Mouse (Mus musculus): ENCODE data around the gene Atp7b.

Atp7b gene

DNA sequence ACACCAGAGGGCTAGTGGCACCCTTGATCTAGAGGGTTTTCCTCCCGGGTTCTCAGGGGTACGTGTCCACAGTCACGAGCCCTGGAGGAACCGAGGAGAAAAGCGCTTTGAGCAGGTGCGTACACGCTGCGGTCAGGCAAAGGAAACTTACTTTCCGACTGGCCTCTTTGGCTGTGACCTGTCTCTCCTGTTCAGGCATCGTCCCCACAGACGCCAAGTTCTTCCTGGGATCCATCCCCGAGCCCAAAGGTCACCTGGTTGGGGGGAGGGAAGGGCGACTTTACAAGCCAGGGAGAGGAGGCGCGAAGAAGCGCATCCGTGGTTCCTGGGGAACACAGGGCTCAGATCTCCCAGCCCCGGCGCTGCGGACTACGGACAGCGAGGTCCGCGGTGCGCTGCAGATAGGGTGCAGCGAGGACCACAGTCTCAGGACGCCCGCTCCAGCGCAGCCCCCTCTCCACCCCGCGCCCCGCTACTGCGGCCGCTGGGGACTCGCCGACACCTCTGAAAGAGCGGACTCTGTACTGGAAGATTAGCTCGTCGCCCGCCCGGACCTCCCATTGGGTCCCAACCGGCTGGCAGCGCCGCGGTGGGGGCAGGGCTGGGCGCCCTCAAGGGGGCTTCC lies at the start of gene Atp7b:
Gene Atp7b (minus strand): TSS at position 485 of the 625 bp plus-strand sequence.
- no peak for DNase-seq (ENCODE audit: low spot score in 2 of 2)

DNA sequence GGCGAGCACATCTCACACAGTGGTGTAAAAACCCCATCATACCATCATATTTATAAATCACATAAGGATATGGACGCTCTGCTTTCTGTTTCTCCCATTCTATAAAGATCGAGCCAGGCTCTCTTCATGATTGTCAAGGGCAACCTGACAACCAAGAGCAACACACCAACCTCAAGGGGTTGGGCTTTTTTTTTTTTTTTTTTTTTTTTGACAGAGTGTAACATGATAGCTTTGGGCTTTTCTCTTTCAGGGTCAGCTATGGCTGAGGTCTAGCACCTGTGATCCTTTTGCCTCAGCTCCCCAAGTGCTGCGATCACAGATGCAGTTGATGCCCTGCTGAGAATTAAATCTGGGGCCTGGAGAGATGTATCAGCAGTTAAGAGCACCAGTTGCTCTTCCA lies 46.9 kb upstream of the Atp7b start:
- no peak for DNase-seq (ENCODE audit: low spot score in 2 of 2)

DNA sequence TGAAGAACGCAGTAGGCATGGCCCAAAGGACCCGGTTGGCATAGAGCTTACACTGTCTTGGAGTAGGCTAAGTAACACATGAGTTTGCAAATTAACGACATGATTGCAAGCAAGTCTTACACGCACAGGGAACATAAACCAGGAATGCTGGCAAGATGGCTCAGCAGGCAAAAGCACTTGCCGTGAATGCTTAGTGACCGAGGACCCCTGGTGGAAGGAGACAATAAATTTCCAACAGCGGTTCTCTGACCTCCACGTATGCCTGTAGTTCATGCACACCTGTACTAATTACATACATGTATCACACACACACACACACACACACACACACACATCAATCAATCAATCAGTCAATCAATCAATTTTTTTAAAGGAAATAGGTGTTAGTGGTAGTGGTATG lies 31.5 kb upstream of the Atp7b start:
- DNase-seq (ENCODE audit: low spot score in 2 of 2), result no peak

DNA sequence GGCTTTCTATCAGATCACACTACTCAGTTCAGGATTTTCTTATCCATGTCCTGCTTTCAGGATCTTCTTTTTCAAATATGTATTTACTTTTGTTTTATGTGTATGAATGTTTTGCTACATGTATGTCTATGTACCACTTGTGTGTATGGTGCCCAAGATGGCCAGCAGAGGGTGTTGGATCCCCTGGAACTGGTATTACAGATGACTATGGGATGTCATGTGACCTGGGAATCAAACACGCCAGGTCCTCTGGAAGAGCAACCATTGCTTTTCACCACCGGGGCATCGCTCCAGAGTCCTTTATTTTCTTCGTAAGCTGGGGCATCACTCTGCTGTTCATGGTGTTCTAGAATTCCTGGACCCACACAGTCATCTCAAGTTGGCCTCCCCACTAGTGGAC lies 29.1 kb upstream of the Atp7b start:
- no peak for DNase-seq (ENCODE audit: low spot score in 2 of 2)

DNA sequence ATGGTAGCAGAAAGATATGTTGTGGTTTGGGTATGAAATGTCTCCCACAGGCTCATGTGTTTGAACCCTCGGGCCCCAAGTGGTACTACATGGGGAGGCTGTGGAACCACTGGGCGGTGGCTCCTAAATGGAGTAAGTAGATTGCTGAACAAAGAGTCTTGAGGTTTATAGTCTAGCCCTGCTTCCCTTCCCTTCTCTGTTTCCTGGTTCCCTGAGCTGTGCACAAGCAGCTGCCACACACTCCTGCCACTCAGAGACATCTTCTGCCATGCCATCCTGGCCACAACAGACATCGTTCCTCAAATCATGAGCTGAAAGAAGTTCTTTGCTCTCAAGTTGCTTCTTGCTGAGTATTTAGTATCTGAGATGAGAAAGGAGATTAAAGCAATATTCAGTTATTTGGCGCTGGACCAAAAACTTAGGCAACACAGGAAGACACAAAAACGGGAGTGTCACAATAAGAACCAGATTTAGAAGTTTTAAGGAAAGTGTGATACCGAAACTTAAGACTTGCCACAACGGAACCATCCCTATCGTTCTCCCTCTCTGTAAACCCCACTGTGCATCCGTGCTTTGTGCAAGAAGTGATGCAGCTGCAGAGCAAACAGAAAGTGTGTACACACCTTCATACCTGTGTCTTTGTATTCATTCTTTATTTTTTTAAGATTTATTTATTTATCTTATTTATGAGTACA lies 19.4 kb upstream of the Atp7b start:
- DNase-seq (ENCODE audit: low spot score in 2 of 2), result no peak

DNA sequence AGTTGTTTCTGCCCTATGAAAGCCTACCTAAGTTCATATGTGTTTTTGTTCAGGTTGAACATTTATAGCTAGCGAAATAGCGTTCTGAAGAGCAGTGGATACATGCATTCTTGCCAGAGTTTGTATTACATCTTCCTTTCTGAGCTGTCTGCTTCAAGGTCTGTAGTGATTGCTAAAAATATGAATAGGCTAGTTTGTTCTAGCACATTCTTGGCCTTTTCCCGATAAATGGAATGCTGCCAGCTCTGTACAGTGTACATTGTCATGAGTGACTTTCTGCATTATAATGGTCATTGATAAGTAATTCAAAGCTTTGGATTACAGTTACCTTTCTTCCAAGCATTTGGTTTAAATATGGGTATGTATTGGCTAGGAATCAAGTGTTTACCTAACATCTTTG lies 1.0 kb upstream of the Atp7b start:
- no peak for DNase-seq (ENCODE audit: low spot score in 2 of 2)

DNA sequence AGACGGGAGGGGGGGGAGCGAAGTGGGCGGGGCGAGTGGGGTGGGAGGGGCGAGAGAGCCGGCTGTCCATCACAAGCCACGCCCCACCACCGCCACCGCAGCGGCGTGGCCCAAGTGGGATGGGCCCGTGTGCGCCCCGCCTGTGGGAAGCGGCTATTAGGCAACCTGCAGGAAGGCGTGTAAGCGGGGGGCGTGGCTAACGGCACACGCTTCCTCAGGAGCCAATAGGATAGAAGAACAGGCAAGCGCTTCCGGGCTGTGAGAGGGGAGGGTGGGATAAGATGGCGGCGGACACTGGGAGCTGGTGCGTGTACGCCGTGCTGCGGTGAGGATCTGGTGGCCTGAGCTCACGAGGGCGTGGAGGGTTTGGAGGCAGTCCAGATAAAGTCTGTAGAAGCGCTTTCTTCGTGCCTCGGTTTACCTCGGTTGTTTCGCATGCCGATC lies 363 bp upstream of the Atp7b start, which contains the start of gene Alg11:
Gene Alg11 (plus strand): TSS at position 276 of the 444 bp plus-strand sequence.
- DNase-seq (ENCODE audit: low spot score in 2 of 2), result peak; percentile 78 to 94

DNA sequence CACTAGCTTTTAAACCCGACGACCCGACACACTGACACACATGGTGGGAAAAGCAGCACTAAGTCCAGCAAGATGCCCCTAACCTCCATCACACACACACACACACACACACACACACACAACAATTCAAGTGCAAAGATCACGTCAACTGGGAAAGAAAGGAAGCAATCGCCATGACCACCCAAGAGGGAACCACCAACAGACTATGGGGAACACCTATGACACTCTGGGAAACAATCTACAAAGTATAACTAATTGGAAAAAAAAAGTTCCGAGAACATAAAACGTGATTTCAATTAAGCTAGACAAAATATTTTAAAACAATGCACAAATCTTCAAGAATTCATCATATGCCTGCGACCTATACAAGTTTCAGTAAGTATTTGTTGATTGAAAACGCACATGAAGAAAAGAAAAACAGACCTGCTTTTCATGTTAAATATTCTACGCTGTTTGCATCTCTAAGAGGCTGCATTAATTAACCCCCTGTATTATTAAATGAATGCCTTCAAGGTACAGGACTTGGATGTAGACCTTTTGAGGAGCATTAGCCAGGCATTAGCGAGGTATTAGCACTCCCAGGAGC lies 859 bp downstream of the Atp7b start:
- no peak for DNase-seq (ENCODE audit: low spot score in 2 of 2)

DNA sequence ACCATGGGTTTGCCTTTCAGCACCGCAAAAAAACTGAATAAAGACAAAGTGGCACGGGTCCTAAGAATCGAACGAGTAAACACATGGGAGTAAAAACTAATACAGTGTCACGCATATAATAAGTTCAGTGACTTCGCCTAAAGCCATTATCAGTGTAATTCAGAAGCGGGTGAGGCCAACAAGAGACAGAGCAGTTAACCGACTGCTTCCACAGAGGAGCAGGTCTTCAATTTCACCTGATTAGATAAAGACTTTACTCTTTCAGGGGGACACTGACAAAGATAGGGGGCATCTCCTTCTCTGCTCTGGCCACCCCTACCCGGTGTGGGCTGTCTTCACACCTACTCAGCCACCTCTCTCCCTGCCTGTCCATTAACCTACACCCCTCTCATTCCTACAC lies 1.7 kb downstream of the Atp7b start:
- no peak for DNase-seq (ENCODE audit: low spot score in 2 of 2)

DNA sequence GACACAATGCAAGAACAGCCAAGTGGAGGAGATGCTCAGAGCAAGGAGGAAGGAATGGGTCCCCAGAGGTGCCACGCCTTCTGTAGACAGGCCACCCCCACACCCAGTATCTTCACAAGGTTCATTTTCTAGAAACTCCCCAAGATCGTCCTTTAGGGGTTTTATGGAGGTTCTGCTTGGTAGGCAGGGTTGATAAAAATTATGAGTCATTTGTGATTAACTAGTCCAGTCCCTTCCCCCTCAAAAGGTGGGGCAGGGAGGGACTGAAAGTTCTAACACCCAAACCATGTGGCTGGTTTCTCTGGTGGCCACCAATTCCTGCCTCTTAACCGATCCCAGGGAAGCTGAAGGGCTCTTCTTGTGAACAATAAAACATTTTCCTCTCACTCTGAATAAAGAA lies 3.3 kb downstream of the Atp7b start:
- DNase-seq (ENCODE audit: low spot score in 2 of 2), result no peak

DNA sequence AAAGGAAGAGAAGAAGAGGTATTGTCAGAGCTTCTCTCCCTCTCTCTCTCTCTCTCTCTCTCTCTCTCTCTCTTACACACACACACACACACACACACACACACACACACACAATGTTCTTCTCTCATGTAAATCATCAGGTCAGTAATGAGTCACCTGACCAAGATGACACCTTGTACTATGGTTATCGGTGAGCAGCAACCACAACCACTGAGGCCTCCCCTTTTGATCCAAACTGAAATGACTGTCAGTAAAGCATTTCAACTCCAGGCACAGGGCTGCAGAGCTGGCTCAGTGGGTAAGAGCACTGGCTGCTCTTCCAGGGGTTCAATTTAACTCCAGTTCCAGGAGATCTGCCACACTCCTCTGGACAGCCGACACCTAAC lies 4.6 kb downstream of the Atp7b start:
- DNase-seq (ENCODE audit: low spot score in 2 of 2), result no peak

DNA sequence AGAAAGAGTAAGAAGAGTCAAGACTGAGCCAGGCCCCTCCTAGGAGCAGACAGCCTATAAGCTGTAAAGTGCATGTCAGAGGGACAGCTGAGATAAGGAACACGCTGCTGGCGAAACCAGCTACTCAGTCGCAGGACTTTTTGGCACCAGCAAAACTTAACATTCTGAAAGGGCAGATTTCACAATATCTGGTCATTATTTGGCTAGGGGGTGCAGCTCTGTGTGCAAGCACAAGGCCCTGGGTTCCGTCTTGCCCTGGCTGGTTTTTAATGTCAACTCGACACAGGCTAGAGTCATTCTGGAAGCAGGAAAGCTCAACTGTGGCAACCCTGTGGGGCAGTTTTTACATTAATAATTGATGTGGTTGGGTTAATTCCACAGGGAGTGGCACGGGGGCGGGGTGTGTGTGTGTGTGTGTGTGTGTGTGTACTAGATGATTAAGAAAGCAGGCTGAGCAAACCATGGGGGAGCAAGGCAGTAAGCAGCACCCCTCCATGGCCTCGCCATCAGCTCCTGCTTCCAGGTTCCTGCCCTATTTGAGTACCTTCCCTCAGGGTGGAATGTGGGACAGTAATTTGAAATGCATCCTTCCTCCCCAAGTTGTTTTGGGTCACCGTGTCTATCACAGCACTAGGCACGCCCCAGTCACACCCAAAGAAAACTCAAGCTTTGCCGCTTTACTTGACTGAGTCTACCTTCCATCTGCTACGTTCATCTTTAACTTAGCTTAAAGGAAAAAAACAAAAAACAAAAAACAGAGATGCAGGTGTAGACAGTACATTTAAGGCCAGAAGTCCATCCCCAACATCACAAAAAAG lies 5.2 kb downstream of the Atp7b start:
- no peak for DNase-seq (ENCODE audit: low spot score in 2 of 2)

DNA sequence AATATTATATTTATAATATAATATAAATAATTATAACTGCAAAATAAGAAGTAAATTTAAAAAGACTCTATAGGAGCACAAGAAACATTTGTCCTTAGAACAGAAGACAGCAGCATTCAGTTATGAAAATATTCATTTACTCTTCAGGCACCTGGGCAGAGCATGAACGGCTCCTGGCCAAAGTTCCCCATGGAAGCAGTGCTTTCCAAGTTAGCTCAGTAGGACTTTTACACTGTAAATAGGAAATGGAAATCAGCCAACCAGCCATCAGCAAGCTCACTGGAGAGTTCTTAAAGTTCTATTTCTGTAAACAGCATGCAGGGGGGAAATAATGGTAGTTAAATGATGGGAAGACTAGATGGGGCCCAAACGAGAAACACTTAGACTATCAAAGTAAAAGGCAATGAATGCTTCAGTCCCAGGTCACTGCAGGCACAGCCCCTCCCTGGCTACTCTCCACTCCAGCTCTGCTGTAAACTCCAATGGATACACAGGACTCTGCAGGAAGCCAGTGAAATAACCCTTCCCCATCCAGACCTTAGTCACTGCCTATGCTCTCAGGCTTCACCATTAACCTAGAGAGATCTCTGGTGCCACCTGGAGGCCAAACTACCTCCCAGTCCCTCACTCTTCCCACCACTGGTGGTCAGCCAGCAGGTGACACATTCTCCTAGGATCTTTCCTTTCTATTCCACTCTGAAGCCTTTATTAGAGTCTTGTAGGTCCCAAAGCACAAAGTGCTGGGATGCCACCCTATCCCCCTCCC lies 12.2 kb downstream of the Atp7b start:
- peak in 1 of 2 experiments; percentile 41 for DNase-seq (ENCODE audit: low spot score in 2 of 2)

DNA sequence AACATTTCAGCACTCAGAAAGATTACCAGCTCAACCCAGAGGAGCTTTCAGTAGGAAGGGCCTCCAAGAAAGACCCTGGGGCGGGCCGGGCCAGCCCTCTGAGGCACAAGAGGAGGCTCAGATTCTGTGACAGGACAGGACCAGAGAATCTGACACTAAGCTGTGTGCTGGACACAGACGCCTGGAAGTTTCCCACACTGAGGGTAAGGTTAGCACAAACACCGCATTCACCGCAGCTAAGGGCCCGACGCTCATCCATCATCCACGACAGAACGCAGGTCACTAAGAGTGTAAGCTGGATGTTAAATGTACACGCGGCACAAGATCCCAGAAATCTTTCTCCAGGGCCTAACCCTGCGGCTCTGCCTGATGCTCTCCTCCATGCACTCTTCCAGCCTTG lies 16.4 kb downstream of the Atp7b start:
- no peak for DNase-seq (ENCODE audit: low spot score in 2 of 2)

DNA sequence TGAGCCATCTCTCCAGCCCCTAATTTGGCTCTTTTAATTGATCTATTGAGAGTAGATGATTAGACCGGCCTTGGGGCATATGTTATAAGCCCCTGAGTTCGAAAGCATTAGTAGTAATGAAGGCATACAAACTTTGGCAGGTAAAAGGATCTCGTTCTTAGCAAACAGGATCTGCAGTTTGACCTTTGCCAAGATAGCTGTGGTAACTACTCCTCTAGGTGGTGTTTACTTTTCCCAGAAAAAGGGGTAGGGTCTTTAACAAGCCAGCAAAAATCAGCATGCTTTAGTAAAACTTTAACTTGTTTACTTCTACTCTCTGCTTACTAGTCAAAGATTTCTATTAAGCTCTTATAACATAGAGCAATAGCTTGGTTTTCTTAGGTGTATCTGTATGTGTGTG lies 17.6 kb downstream of the Atp7b start:
- no peak for DNase-seq (ENCODE audit: low spot score in 2 of 2)

DNA sequence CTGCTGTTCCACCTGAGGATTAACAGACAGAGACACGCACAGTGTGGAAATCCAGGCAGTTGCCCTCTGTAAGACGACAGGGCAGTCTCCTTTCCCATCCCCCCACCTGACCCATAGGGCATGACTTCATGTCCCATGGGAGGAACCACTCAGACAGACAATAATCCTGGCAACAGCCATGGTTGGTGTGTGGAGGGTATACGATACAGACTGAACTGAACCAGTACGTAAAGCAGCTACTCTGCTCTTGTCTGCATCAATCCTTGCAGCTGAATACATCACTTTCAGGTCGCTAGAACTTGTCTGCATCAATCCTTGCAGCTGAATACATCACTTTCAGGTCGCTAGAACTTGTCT lies 20.0 kb downstream of the Atp7b start:
- DNase-seq (ENCODE audit: low spot score in 2 of 2), result no peak

DNA sequence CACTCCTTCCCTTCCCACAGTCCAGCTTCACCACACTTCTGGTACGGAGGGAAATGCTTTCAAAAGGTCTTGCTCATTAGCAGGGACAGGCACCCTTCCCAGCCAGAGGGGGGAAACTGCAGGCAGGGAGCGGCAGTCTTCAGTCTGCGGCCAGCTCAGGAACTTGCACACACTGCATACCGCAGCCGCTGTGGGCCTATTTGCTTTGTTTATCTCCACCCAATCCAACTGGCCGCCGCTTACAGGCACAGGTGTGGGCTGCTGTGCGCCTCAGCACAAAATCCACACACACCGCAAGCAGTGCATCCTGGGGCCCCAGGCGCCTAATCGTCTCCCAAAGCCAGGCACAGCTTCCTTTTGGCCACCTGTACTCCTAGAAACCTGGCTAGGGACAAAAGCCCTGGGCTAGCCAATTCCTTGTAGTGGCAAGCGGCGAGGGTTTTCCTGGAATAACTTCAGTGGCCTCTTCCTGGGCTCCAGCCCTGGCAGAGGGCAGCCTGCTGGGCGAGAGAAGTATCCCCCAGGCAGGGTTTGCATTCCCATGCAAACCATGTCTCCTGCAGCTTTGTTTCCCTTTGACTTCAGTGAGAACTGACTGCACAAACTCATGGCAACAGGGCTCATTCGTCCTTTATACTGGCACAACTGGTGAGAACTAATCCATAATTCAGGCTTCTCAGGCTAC lies 20.5 kb downstream of the Atp7b start:
- no peak for DNase-seq (ENCODE audit: low spot score in 2 of 2)

DNA sequence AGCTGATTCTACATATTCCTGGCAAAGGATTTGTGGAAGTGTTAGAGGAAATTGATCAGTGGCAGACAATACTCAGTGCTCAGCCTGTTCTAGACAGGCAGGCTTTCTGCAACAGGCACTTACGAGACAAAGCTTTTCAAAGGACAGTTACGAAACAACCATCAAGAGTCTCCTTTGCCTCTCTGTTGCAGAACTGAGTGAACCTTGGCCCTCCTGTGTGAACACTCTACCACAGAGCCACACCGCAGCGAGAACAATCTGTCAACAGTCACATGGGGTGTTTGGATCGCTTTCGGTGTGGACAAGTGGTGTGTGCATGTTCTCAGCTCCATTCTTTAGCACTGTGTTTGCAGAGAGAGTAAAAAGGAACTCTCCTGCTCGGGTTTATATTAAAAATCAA lies 23.1 kb downstream of the Atp7b start:
- DNase-seq (ENCODE audit: low spot score in 2 of 2), result no peak

DNA sequence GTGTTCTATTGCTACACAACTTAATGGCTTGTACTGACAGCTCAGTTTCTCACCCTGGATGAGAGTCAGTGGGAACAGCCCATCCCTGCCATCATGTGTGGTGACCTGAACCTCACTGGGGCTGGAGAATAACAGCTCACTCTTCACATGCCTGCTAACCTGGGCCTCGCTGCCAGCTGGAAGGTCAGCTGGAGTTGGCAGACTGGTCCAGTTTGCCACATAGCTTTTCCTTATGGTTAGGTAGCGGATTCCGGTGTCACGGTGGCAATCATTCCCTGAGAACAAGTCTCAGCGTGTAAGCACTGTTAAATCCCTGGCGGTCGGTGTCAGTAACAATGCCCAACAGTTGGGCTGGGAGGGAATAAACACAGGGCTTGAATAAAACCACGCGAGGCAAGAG lies 24.0 kb downstream of the Atp7b start:
- no peak for DNase-seq (ENCODE audit: low spot score in 2 of 2)

DNA sequence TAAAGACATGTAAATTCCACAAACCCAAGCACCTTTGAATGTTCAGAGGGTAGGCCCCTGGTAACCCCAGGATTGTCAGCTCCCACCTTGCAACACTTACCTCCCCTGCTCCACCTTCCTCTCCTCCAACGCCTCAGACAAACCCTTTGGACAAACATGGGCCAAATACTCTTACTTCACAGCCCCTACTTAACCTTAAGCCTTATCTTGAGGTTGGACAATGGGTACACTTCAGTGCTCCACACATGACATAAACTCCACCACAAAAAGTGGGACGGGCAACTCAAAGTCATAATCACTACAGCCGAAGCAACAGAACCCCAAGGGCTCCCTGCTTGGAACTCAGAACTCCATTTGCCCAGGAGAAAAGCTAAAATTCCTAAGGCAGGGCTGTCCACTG lies 29.1 kb downstream of the Atp7b start:
- no peak for DNase-seq (ENCODE audit: low spot score in 2 of 2)

DNA sequence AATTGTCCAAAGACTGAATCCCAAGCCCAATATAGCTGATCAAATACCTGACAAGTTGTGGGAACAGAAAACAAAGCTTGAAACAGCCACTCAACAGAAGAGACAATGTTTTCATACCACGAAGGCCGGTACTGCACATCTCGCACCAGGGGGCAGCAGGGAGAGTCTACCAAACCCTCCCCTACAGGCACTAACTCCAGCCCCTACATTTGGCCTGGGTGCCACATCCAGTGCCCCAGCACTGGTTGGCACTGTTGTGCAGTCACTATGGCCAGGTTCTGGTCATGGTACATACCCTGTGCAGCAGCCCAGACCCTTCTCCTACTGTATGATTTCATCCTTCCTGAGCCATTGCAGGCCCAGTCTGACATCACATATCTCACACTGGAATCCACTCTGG lies 31.1 kb downstream of the Atp7b start:
- DNase-seq (ENCODE audit: low spot score in 2 of 2), result no peak
